Mouse (Mus musculus): Measurements from ENCODE around the gene Kifc5b.

DNA sequence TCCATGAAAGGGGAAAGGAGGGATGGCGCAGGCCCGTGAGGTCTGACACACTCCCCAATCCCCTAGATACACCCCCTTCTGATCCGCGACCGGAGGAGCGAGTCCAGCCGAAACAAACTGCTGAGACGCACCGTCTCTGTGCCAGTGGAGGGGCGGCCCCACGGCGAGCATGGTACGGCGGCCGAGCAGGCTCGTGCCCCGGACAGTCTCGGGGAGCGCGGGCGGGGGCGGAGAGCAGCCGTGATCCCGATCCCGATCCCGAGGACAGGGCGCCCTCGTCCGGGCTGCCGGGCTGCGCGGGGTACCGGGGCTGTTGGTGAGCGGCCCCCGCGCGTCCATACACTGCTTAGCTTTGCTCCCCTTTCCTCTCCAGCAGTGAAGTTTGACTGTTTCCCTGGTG lies 29.7 kb downstream of the Kifc5b start:
- TF ChIP-seq CTCF (conservative IDR thresholded peaks at IDR 0.05; ENCODE audit: low read length) (no peak), NANOG (IDR thresholded peaks at IDR 0.05; ENCODE audit: borderline replicate concordance, low read length) (no peak), POU5F1 (IDR thresholded peaks at IDR 0.05; ENCODE audit: borderline replicate concordance, low read length) (no peak)
